Mouse (Mus musculus) adrenal gland, adult (tissue): Measurements from ENCODE around the gene Anapc16.

Experiments
- DNase-seq, 2 experiments: peaks; one replicate each; pipeline ENCODE4 v3.0.0; 2022 to 2023; ENCODE audit warnings: low spot score in 1 of 2; ENCODE audit not compliant: inconsistent age in 2 of 2

The Anapc16 gene

DNA sequence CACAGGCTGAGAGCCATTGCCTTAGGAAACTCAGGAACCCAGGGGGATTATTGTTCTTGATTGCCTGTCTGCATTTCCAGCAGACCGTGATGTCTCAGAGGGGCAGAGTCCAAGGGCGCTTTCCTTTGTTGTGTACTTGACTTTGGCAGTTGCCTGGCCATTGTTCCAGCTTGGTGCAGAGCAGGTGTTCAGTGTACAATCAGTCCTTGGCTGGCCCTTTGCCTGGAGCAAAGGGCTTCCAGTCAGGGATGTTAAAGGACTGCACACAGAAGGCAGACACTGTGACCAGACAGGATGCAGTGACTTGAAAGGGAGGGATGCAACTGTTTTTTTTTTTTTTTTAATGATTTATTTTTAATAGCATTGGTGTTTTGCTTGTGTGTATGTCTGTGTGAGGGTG is 30.4 kb downstream of the Anapc16 start:
- DNase-seq: peak; percentile 59 to 79

GRCm38 (mm10) chr10:59971813-59972212 is 31.1 kb downstream of the Anapc16 start:
- peak in 1 of 2 experiments; percentile 32 for DNase-seq

DNA sequence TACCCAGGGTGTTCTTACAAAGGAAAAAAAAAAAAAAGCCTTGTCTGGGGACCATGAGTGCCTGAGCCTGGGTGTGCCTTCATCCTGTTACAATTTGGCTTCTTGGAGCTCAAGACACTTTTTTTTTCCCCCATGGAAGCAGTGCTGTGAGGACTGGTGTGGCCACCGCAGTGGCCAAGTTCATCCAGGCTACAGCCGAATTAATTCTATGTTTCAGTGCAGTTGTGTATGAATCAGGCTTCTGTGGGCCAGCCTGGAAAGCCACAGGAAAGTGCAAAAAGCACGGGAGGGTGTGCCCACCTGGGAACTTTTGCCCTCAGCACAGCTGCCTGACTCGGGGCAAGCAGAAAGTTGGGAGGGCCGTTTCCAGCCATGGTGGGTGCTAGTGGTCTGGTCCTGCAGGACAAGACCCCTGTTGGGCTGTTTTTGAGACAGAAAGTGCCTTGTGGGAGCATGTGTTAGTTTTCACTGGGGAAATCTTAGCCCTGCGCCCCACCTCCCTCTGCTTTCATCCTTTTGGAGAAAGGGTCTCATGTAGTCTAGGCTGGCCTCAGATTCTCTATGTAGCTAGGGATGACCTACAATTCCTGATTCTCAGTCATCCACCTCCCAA is 32.4 kb downstream of the Anapc16 start:
- DNase-seq: peak; percentile 46 to 67

DNA sequence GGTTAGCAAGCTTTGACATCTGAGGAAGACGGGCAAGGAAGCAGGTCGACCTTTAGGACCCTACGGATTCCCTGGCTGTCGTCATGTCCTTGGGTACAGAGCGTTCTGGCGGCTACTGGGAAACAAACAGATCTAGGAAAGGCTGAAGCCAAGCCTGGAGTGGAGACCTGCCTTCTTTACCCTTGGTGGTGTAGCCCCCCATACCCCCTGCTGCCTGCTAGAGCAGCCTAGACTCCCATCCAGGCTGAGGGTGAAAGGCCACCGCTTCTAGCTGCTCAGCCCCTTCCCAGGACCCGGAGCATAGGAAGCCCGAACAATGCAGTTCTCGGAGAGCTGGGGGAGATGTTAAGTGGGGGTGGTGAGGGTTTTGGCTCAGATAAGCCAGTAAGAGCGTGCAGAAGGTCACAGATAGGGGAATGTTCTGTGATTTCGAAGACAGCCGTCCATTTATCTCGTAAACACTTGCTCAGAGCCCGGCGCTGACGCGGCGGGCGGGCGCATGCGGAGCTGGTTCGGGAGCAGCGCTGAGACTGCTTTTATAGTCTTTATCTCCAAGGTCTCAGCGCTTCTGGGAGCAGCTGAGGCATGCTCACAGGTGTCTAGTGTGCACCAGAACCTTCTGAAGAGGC is 33.0 kb downstream of the Anapc16 start:
- peak; percentile 90 to 96 for DNase-seq

GRCm38 (mm10) chr10:59967309-59967942 is 35.5 kb downstream of the Anapc16 start:
- peak; percentile 74 to 88 for DNase-seq

- no peak for DNase-seq
Measured at GRCm38 (mm10) chr10:59966743-59967142, 36.2 kb downstream of the Anapc16 start.

- no peak for DNase-seq
Measured at GRCm38 (mm10) chr10:59965788-59966187, 37.1 kb downstream of the Anapc16 start.

DNA sequence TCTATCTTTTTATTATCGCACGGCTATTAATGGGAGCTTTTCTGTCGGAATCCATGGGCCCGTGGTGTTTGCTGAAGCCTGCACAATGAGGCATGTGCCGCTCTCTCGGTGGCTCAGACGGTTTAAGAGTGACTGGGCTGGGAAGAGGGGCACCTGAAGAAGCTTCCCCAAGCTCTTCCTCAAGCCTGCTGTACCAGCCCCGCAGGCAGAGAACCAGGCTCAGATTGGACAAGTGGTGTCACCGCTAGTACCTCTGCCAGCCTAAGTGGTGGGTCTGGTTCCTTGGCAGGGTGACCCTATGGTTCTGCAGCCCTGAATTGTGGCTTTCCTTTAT is 37.6 kb downstream of the Anapc16 start:
- no peak for DNase-seq

GRCm38 (mm10) chr10:59964504-59965361 is 38.2 kb downstream of the Anapc16 start:
- peak; percentile 38 to 67 for DNase-seq

DNA sequence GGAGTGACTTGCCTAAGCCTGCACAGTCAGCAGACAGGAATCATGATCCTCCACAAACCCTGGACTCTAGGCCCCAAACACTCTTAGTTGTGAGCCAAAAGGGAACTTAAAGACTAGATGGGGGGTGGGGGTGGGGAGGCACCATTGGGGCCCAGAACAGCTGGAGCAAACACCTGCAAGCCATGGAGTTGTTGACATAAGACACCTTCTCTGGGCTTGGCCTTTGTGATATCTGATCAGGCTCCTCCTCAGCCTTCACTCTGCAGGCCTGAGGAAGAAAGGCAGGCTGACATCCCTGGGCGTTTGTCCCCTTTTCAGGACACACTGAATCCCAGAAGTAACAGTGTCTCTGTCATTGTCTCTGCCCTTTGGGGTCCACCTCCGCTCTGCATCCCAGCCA is 39.3 kb downstream of the Anapc16 start:
- no peak for DNase-seq

DNA sequence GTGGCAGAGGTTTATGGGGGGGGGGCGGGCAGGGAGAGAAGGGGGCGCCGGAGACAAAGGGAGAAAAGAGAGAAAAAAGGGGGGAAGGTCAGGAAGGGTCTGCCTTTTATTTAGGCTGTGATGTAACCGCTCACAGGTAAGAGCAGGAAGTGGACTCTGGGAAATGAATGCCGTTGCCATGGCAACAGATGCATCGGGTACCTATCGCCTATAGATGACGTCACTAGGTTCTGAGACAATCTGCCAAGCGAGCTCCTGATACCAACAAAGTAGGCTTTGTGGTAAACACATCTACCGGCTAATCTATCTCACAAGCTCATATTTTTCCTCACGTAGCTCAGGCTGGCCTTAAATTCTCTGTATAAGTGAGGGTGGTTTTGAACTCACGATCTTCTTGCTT is 43.4 kb downstream of the Anapc16 start:
- no peak for DNase-seq

GRCm38 (mm10) chr10:59958458-59958857 is 44.5 kb downstream of the Anapc16 start:
- no peak for DNase-seq

DNA sequence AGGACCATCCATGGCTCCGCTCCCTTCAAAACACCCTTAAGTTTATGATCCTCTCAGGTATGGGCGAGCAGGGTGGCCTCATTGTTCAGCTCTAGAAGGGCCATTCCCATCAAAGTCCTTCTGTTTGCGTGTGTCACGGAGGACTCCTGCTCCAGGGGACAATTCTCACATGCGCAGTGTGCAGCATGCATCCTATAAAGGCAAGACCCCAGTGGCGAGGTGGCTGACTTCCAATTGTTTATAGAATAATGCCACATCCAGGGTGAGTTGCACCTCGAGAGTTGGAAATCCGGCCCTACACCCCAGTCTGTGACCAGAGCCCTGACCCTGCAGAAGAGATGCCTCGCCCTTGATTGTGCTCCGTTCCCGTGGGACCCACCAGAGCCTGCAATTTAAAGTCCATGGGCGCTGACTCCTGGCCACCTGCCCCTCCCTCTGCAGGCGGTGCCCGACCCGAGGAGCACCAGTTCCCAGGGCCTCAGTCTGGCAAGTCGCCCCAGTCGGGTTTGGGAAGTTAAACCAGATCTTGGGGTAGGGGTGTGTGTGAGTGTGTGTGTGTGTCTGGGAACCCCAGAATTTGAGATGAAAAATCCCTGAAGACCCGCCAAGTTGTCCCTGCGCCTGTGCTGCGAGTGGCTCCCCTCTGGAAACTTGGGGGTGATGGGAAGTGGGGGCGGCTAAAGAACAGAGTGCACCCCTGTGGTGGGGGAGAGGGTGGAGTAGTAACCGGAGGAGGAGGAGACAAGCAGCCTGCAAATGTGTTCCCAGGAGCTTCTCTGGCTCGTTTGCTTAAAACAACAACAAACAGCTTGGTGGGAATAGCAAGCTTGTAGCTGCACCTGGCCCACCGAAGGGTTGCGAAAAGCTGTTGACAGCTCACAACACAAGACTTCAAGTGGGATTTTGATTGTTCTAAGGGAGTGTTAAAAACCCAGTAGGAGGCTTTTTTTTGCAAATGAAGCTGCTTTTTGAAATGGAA is 45.5 kb downstream of the Anapc16 start:
- DNase-seq: peak in 1 of 2 experiments; percentile 52

DNA sequence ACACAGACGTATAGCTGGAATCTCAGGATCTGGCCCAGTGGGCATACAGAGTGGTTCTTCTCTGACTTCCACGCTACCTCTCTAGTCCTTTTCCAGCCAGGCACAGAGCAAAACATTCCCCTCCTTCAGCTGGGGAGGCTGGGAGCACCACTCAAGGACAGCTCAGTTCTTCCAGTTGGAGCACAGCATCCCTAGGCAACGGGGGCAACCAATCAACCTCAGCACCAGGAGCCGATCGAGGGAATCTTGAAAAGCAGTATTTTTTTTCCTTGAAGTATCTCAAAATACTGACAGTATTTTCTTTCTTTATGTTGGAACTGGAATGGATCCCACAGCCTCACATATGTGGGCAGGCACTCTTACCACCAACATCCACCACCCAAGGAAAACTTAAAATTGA is 46.3 kb downstream of the Anapc16 start:
- no peak for DNase-seq

DNA sequence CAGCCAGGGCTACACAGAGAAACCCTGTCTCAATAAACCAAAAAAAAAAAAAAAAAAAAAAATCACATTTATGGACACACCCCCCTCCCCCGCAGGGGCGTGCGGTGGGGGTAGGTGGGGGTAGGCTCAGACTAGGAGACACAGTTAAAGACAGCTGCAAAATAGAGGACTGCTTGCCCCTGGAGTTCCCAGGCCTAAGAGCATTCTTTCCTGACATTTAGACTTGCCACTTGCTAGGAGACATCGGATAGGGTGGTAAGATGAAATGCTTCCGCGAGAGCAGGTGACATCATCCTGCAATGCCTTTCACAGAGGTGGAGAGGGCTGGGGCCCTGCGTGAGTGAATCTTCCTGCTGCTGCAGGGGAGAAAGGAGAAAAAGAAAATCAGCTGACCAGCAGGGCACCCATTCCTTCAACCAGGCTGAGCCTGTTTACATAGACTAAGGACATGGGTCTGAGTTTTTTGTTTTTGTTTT is 49.3 kb downstream of the Anapc16 start:
- DNase-seq: peak; percentile 57 to 71

DNA sequence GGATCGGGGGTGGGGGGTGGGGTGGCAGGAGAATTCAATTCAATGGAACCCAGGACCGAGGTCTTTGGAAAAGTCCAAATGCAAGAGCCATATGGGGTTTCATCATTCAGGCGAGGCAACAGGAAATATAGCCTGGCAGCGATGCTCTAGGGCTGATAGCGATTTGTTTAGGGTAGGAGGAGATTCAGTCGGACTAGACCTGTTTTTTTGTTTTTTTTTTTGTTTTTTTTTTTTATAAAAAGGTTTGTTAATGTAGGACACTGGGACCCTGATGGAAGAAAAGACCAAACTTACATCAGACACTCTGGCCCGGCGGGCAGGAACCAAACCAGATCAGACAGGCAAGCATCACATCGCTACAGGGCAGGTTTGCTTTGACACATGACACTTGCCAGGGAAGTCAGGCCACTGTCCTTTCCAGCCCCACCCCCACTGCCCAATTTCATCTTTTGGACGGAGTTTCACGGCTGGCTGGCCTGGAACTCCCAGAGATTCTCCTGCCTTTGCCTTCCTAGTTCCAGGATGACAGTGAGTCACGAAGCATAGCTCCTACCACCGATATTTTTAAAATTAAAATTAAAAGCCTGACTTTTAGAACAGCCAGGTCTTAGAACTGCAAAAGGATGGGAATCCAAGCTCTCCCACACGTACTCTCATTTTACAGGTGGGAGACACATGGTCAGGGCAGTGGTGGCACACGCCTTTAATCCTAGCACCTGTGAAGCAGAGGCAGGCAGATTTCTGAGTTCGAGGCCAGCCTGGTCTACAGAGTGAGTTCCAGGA is 50.0 kb downstream of the Anapc16 start:
- DNase-seq: peak; percentile 50 to 76

DNA sequence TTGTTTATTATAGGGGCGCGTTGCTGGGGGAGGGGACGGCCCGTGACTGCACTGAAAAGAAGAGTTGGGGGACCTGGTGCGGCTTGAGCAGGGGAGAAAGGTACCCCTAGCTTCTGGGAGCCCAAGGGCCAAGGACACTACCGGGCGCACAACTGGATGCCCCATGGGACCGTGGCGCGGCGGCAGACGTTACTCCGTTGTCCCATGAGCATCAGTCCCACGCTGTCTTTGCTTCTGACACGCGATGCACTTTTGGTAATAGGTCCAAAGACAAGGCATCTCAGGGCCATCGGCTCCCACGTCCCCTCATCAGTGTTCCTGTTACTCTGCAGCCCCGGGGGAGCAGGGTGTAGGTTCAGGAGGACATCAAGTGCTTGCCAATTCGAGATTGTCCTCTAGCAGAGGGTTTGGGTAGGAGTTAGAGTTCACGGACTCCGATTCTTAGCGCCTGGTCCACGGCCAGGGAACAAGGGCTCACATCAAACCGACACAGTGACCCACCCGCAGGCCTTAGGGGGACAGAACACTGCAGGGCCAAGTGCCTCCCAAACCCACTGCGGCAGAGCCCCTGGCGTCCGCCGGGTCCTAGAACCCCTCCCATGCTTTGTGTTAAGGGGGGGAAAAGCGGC is 50.7 kb downstream of the Anapc16 start:
- DNase-seq: no peak

- peak; percentile 100 for DNase-seq
Measured at GRCm38 (mm10) chr10:59951211-59952151, 51.5 kb downstream of the Anapc16 start, which contains the start of gene Ddit4. TSS of gene Ddit4 (minus strand) at chr10:59951834.
